In genomic region chr12:47162624-47163151, GRCm38 (mm10) we compare ENCODE assay signal across 7 mouse cellular contexts.
DNase-seq lines count a peak whose midpoint lies in the region; ATAC-seq lines count a peak whose summit lies in the region.

No protein-coding gene starts in this region.

- no peak overlapping the region; the same call in 1 of the 2 replicates for H3K9ac ChIP-seq in forebrain, embryonic 14.5 days (ENCODE audit: low read length)
- no peak overlapping the region for H3K9ac ChIP-seq in stomach, embryonic 15.5 days

- no peaks in the 10 kb centered on the region for H3K27me3 ChIP-seq in forebrain, embryonic 14.5 days (replicated peaks; ENCODE audit: control insufficient read depth, insufficient read depth, low read length)
- H3K27me3 ChIP-seq in stomach, embryonic 15.5 days (replicated peaks) = no peaks in the 10 kb centered on the region

- no peaks in the 10 kb centered on the region for H3K36me3 ChIP-seq in forebrain, embryonic 14.5 days (ENCODE audit: control insufficient read depth, insufficient read depth, low read length)
- H3K36me3 ChIP-seq in stomach, embryonic 15.5 days = no peaks in the 10 kb centered on the region

- WGBS in forebrain, embryonic 14.5 days = 15% methylated on average over 6 of the region's 6 CpGs
- WGBS in stomach, embryonic 15.5 days = 12% methylated on average over 6 of the region's 6 CpGs

- peak overlapping the region; percentile 40 for H3K4me2 ChIP-seq in forebrain, embryonic 14.5 days (ENCODE audit: low read length)
- H3K4me2 ChIP-seq in stomach, embryonic 15.5 days = no peak overlapping the region

- peak; percentile 26 for DNase-seq in Muller cell, postnatal 12 days (ENCODE audit: inconsistent ontology term)
- DNase-seq in brain, embryonic 18.5 days (ENCODE audit: low read depth, low spot score) = peak; percentile 6
- peak; percentile 70 for DNase-seq in forebrain, embryonic 14.5 days (ENCODE audit: low spot score)
- peak; percentile 8 to 18 for DNase-seq in layer of hippocampus, postnatal 36 days
- DNase-seq in lung, postnatal 14 days = no peak
- DNase-seq in lung, postnatal 4 days = no peak

- H3K4me3 ChIP-seq in forebrain, embryonic 14.5 days (ENCODE audit: low read depth, low read length) = no peak overlapping the region
- no peak overlapping the region for H3K4me3 ChIP-seq in stomach, embryonic 15.5 days (replicated peaks)

- no peaks in the 10 kb centered on the region for H3K9me3 ChIP-seq in forebrain, embryonic 14.5 days (replicated peaks; ENCODE audit: control insufficient read depth, low read length)
- H3K9me3 ChIP-seq in stomach, embryonic 15.5 days = no peaks in the 10 kb centered on the region

- peak; percentile 57 for ATAC-seq in forebrain, embryonic 14.5 days
- ATAC-seq in stomach, embryonic 15.5 days (ENCODE audit: insufficient read depth, low FRiP score, low read depth) = peak; percentile 43; the same call in 1 of the 2 replicates

- H3K27ac ChIP-seq in forebrain, embryonic 14.5 days (ENCODE audit: low read depth, low read length) = peak overlapping the region; percentile 63
- H3K27ac ChIP-seq in stomach, embryonic 15.5 days = no peak overlapping the region

- H3K4me1 ChIP-seq in forebrain, embryonic 14.5 days (ENCODE audit: control insufficient read depth, insufficient read depth, low read length) = peaks cover 18% of the 10 kb centered on the region; the same call in 1 of the 2 replicates
- H3K4me1 ChIP-seq in stomach, embryonic 15.5 days = no peaks in the 10 kb centered on the region

Comparison
In these comparisons a context has a peak if more than half of its experiments do, and no peak if none do; other contexts are left out.
1. DNase-seq: peak in Muller cell, postnatal 12 days (single experiment), brain, embryonic 18.5 days (single experiment), forebrain, embryonic 14.5 days (single experiment) and layer of hippocampus, postnatal 36 days (2 of 2); none in lung, postnatal 14 days (single experiment) and lung, postnatal 4 days (0 of 2).